Mouse (Mus musculus): ENCODE data around the gene Wdr24.
"Not testable (repeated sequence)": the region's sequence is repeated elsewhere in the genome, so short reads cannot be mapped to it uniquely, and the experiment has no call there.

Gene Wdr24

GRCm38 (mm10) chr17:25861704-25862612, 38.5 kb downstream of the Wdr24 start:
- DNase-seq: no peak

- no peak for DNase-seq
Measured at GRCm38 (mm10) chr17:25863681-25864080, 40.3 kb downstream of the Wdr24 start.

- DNase-seq: no peak
Measured at GRCm38 (mm10) chr17:25864311-25864710, 40.9 kb downstream of the Wdr24 start.

- DNase-seq: no peak
Measured at GRCm38 (mm10) chr17:25865288-25865687, 41.9 kb downstream of the Wdr24 start.

GRCm38 (mm10) chr17:25866172-25866571, 42.7 kb downstream of the Wdr24 start:
- DNase-seq: no peak

- no peak for DNase-seq
Measured at GRCm38 (mm10) chr17:25867509-25867835, 44.0 kb downstream of the Wdr24 start.

DNA sequence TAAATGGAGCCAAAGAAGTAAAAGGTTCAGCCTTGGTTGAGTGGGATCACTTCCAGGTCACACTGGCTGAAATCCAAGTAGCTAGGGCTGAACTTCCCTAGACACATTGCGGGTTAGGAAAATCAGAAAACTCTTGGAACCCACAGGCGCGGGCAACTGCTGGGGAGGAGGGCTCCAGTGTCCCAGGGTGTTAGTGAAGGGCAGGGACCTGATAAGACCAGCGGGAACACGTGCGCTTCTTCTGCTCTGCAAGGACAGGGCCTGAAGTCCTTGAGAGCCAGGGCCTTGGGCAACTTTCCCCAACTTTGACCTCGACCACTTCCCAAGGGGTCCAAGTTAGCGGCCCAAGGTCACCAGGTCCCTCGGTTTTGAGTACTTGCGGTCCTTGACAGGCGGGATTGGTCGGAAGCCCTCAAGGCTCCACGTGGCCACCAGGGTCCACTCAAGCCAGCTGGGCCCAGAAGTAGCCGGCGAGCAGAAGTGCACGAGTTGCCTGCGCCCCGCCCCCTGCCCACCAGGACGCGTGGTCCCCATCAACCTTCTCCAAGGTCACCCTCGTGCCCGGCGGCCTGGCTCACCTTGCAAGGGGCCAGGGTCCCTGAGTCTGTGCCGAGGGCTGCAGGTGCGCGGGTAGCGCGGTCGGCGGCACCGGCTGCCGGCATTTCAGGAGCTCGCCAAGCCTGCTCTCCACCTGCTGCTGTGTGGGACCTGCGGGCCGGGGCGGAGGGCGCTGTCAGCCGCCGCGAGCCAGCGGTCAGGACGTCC, 44.6 kb downstream of the Wdr24 start:
- peak; percentile 57 for DNase-seq

DNA sequence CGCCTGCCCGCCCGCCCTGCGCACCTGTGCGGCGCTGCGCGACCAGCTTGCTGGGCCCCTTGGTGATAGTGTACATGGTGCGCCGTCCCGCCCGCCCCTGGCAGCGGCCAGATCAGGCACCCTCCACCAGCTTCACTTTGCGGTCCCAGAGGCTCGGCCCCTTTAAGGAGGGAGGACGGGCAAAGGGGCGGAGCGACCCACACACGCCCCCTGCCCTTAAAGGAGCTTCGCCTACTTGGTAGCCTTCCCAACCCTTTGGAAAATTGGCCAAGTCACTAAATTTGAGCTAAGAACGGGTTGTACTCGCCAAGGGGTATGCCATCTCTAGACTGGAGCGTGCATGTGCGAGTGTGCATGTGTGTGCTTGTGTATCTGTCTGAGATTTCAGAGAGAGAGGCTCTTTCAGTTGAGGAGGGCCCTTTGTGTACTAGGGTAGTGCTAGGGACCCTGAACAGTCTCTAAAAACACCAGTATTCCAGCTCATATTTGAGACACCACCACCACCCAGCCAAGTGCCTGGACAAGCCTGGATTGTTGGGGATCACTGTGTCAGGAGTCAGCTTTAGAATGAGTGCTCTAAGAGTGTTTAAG, 45.3 kb downstream of the Wdr24 start, which contains the start of gene Mcrip2:
Gene Mcrip2, minus strand, starts transcription at position 164 of the 591 bp plus-strand sequence.
- DNase-seq: peak; percentile 87

DNA sequence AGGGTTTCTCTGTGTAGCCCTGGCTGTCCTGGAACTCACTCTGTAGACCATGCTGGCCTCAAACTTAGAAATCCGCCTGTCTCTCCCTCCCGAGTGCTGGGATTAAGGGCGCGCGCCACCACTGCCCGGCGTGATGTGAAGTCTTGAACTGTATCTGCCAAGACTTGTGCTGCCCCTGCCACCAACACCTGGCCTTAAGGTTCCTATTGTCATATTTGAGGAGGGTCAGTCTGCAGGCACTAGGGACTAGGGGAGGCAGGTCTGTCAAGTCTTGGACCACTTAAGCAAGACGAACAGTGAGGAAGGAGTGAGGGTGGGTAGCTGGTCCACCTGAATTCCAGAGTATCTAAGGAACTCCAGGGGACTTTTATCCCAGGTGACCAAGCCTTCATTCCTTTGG, 46.1 kb downstream of the Wdr24 start:
- DNase-seq: no peak

DNA sequence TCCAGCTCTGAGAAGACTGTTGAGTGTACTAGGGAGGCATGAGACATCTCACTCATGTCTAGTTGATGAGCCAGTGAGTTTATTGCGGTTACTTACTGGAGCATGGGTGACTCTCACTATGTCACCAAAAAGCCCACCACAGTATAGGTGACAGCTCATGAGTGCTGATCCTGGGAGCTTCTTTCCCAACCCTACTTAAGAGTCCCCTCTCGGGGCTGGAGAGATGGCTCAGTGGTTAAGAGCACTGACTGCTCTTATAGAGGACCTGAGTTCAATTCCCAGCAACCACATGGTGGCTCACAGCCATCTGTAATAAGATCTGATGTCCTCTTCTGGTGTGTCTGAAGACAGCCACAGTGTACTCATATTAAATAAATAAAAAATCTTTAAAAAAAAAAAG, 46.5 kb downstream of the Wdr24 start:
- DNase-seq: no peak

GRCm38 (mm10) chr17:25871566-25871965, 48.1 kb downstream of the Wdr24 start:
- not testable (repeated sequence) for DNase-seq

DNA sequence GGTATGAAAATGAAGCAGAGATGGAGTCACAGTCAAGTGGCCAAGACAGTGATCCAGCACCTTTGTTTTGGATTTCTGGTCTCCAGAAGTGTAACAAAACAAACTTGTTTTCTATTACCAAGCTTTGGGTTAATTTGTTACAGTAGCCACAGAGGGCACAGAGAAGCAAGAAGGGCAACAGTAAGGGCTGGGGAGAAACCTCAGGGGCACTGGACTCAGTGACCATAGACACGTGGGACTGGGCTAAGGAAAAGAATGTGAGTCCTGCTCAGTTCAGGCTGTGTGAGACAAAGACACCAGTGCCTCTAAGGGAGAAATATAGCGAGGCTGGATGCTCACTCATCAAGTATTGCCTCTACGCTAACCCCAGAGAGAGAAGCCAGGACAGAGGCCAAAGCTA, 49.2 kb downstream of the Wdr24 start:
- no peak for DNase-seq

DNA sequence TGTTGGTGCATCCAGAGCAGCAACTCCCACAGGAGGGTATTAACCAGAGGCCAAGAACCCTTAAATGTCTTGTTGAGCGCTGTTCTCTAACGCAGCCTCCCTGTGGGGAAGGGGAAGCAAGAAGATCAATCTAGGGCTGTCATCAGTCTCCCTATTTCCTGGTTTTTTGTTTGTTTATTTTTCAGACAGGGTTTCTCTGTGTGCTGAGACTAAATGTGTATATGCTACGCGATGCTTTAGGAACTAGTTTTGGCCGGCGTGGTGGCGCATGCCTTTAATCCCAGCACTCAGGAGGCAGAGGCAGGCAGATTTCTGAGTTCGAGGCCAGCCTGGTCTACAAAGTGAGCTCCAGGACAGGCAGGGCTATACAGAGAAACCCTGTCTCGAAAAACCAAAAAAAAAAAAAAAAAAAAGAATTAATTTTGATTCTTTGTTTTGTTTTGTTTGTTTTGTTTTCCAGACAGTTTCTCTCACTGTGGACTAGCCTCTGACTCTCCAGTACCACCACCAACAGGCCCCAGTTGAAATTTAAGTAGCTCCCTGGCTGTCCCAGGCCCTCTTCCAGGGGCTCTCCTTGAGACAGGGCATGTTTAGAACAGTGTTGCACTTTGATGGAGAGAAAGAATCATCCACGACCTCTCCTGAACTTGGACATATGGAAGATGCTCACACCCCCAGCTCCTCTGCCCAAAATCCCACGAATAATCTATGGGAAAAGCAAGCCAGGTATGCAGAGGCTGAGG, 50.1 kb downstream of the Wdr24 start:
- no peak for DNase-seq

GRCm38 (mm10) chr17:25874148-25874720, 50.8 kb downstream of the Wdr24 start:
- DNase-seq: no peak

DNA sequence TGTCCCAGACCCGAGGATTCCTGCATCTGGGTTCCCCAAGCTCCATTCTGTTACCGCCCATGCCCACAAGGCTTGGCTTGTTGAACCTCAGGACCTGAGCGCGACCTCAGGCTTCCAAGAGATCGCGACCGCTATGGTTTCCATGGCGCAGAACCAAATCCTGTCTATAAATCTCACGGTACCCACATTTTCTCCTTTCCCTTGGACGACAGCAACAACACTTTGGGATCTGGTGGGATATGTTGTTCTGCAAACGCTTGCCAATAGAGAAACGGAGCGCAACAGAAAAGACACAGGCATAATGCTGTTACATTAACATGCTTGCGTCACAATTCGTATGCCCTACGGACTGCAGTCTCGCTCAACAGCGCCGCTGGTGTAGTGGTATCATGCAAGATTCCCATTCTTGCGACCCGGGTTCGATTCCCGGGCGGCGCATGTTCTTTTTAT, 51.3 kb downstream of the Wdr24 start, which contains the start of gene Mettl26:
Gene Mettl26, plus strand, starts transcription at position 354 of the 450 bp plus-strand sequence.
- peak; percentile 91 for DNase-seq

DNA sequence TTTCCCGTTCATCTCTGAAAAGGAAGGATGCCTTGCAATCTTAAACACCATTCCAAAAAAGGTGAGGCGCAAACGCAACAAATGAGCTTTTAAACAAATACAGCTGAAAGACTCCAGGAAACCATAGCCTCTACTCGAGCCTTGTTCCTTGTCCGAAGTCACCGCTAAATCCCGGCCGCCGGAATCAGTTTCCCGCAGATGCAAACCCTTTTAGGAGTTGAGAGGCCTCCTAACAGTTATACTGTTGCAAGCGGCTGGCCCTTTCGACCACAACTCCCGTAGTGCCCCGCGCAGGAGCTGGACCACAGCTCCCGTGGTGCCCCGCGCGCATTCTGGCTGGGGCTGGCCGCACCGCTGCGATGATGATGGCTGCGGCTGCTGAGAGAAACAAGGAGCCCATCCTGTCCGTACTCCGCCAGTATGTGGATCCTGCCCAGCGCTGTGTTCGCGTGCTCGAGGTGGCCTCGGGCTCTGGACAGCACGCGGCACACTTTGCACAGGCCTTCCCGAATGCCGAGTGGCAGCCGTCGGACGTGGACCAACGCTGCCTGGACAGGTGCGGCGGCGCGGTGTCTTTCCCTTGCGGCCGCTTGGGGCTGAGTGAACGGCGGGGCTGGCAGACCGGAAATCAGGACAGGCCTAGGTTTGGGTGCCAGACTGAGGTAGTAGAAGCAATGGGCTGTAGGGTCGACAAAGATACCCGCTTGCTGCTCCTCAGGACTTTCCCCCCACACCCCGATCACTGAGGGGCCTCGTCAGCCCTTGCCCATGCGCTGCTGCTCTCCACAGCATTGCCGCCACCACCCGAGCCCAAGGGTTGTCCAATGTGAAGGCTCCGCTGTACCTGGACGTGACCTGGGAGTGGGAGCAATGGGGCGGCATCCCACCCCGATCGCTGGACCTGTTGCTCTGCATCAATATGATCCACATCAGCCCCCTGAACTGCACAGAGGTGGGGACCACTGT, 52.0 kb downstream of the Wdr24 start:
- peak; percentile 92 for DNase-seq

- DNase-seq: no peak
Measured at GRCm38 (mm10) chr17:25876347-25876915, 53.0 kb downstream of the Wdr24 start.

DNA sequence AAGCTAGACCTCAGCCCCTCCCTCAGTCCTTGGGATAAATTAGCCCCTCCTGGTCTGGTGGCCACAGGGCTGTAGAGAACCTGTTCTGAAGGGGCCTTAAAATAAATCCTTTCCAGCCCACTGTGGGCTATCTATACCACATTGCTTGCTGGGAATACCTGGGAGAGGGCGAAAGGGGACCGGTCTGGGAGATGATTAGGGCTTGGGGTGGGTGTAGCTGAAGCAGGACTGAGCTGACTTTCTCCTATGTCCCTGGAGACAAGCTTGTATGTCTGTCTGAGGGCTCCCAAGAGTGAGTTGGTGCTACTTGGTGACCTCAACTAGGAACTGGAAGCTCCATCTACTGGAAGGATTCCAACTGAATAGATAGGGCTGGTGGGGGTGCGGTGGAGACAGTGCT, 53.6 kb downstream of the Wdr24 start:
- no peak for DNase-seq

- DNase-seq: no peak
Measured at GRCm38 (mm10) chr17:25877741-25878610, 54.5 kb downstream of the Wdr24 start.

Measured in retina, postnatal 1 day (tissue).